Mouse (Mus musculus) liver, adult 2 months (tissue): ENCODE data around the gene Krtap1-3. TPM values are rescaled to one million over a fixed set of nuclear protein-coding genes. Genes with fewer than 3 reads are reported as not detected.

Experiments
- DNase-seq: peaks from one replicate; pipeline ENCODE4 v3.0.0-alpha.2; 2011; ENCODE audit warnings: low read depth, low spot score; ENCODE audit errors: extremely low read depth
- H3K27ac ChIP-seq: fragments of 200-500 bp; replicated peaks from 2 replicates; pipeline ENCODE4 v1.5.1; 2012; ENCODE audit warnings: low read depth, mild to moderate bottlenecking, control low read depth, inconsistent platforms, low read length; ENCODE audit not compliant: insufficient read depth
- H3K27me3 ChIP-seq: fragments of 200-500 bp; 2 replicates; pipeline ENCODE4 v1.6.1; 2012; ENCODE audit warnings: mild to moderate bottlenecking, moderate library complexity, low read length, inconsistent platforms; ENCODE audit not compliant: control insufficient read depth, insufficient read depth
- H3K36me3 ChIP-seq: fragments of 200-500 bp; 2 replicates; pipeline ENCODE4 v1.6.1; 2012; ENCODE audit warnings: low read length, inconsistent platforms; ENCODE audit not compliant: control insufficient read depth, insufficient read depth
- H3K4me1 ChIP-seq: fragments of 200-500 bp; 2 replicates; pipeline ENCODE4 v1.6.1; 2011; ENCODE audit warnings: low read length; ENCODE audit not compliant: control insufficient read depth, insufficient read depth
- H3K4me3 ChIP-seq: fragments of 200-500 bp; 2 replicates; pipeline ENCODE4 v1.5.1; 2011; ENCODE audit warnings: low read depth, mild to moderate bottlenecking, control low read depth, low read length, moderate library complexity; ENCODE audit not compliant: insufficient read depth
- H3K79me2 ChIP-seq: fragments of 200-500 bp; 2 replicates; pipeline ENCODE4 v1.6.1; 2012; ENCODE audit warnings: inconsistent platforms, mild to moderate bottlenecking, low read length, moderate library complexity; ENCODE audit not compliant: control insufficient read depth, insufficient read depth
- H3K9ac ChIP-seq: fragments of 200-500 bp; 2 replicates; pipeline ENCODE4 v1.6.1; 2012; ENCODE audit warnings: low read depth, mild to moderate bottlenecking, control low read depth, inconsistent platforms, low read length
- CTCF ChIP-seq: fragments of 200-500 bp; IDR thresholded peaks from 2 replicates; pipeline ENCODE4 v1.5.1; 2011; ENCODE audit warnings: low read depth, low read length, control low read depth
- POLR2A ChIP-seq: fragments of 200-500 bp; IDR thresholded peaks from 2 replicates; pipeline ENCODE4 v1.6.1; 2011; ENCODE audit warnings: low read length, control low read depth; ENCODE audit not compliant: insufficient read depth; ENCODE audit errors: extremely low read depth
- WGBS: fragments of 180-500 bp; shearing (Covaris S2); methylation state at CpG from one replicate; pipeline ENCODE4 v1.1.7; 2018; 5-methylcytosine and 5-hydroxymethylcytosine counted together
- polyA plus RNA-seq: library from polyadenylated mRNA; depleted of rRNA; stranded (reverse); fragments of >200 nt; gene quantifications from 2 replicates; pipeline ENCODE4 v1.2.3, GENCODE M21; 2012
- total RNA-seq: library from RNA; depleted of rRNA; stranded (reverse); fragments of >200 nt; gene quantifications from 2 replicates; pipeline ENCODE4 v1.2.3, GENCODE M21; 2014

Gene Krtap1-3
- total and polyA plus RNA-seq, 2 experiments = not detected

GRCm38 (mm10) chr11:99585096-99585495 lies 6.0 kb downstream of the Krtap1-3 start:
- Histone ChIP-seq H3K9ac (no peak overlapping the region), H3K4me3 (no peak overlapping the region), H3K4me1 (no peaks in the 10 kb centered on the region), H3K36me3 (no peaks in the 10 kb centered on the region), H3K27me3 (0 out of 2 replicates have a peak, but pooled peaks cover 2% of the 10 kb centered on the region), H3K27ac (no peak overlapping the region), H3K79me2 (no peaks in the 10 kb centered on the region)
- no peak for TF ChIP-seq POLR2A
- TF ChIP-seq CTCF = no peak
- no peak for DNase-seq
- 80% methylated on average over 7 of the region's 7 CpGs for WGBS

- Histone ChIP-seq H3K9ac (no peak within 1 kb of the TSS), H3K4me1 (no peaks in the 10 kb centered on the region), H3K36me3 (no peaks in the 10 kb centered on the region), H3K27me3 (0 out of 2 replicates have a peak, but pooled peaks cover 2% of the 10 kb centered on the region), H3K79me2 (no peaks in the 10 kb centered on the region), H3K27ac (no peak within 1 kb of the TSS), H3K4me3 (no peak within 1 kb of the TSS)
- 87% methylated on average over 5 of the region's 5 CpGs for WGBS
- TF ChIP-seq POLR2A (no peak), CTCF (no peak)
- no peak for DNase-seq
Observed at GRCm38 (mm10) chr11:99583245-99583704, 7.9 kb downstream of the Krtap1-3 start, which contains the start of gene Krtap1-4. Krtap1-4 (minus strand) TSS chr11:99583654.

GRCm38 (mm10) chr11:99581564-99581963 lies 9.6 kb downstream of the Krtap1-3 start:
- 88% methylated on average over 6 of the region's 6 CpGs for WGBS
- Histone ChIP-seq H3K27ac (no peak overlapping the region), H3K27me3 (0 out of 2 replicates have a peak, but pooled peaks cover 2% of the 10 kb centered on the region), H3K9ac (no peak overlapping the region), H3K79me2 (no peaks in the 10 kb centered on the region), H3K4me1 (no peaks in the 10 kb centered on the region), H3K4me3 (no peak overlapping the region), H3K36me3 (no peaks in the 10 kb centered on the region)
- no peak for TF ChIP-seq POLR2A
- no peak for TF ChIP-seq CTCF
- no peak for DNase-seq

GRCm38 (mm10) chr11:99581051-99581450 lies 10.1 kb downstream of the Krtap1-3 start:
- no peaks in the 10 kb centered on the region for H3K4me1 ChIP-seq
- 93% methylated on average over 5 of the region's 5 CpGs for WGBS
- H3K4me3 ChIP-seq = no peak overlapping the region
- H3K27me3 ChIP-seq = 0 out of 2 replicates have a peak, but pooled peaks cover 2% of the 10 kb centered on the region
- H3K27ac ChIP-seq = no peak overlapping the region
- TF ChIP-seq CTCF = no peak
- no peak for TF ChIP-seq POLR2A
- no peak for DNase-seq
- no peaks in the 10 kb centered on the region for H3K36me3 ChIP-seq
- H3K9ac ChIP-seq = no peak overlapping the region
- H3K79me2 ChIP-seq = no peaks in the 10 kb centered on the region

- 90% methylated on average over 6 of the region's 6 CpGs for WGBS
- no peaks in the 10 kb centered on the region for H3K36me3 ChIP-seq
- H3K27me3 ChIP-seq = 0 out of 2 replicates have a peak, but pooled peaks cover 2% of the 10 kb centered on the region
- no peak for TF ChIP-seq CTCF
- TF ChIP-seq POLR2A = no peak
- no peaks in the 10 kb centered on the region for H3K79me2 ChIP-seq
- H3K27ac ChIP-seq = no peak within 1 kb of the TSS
- no peak within 1 kb of the TSS for H3K9ac ChIP-seq
- H3K4me1 ChIP-seq = no peaks in the 10 kb centered on the region
- DNase-seq = no peak
- H3K4me3 ChIP-seq = no peak within 1 kb of the TSS
Observed at GRCm38 (mm10) chr11:99580636-99581035, 10.5 kb downstream of the Krtap1-3 start, which contains the start of gene Krtap1-5. Krtap1-5 (minus strand) TSS chr11:99581016.

GRCm38 (mm10) chr11:99574106-99574505 lies 17.0 kb downstream of the Krtap1-3 start:
- 0% methylated on average over 7 of the region's 7 CpGs for WGBS
- TF ChIP-seq POLR2A (no peak), CTCF (peak; percentile 89)
- H3K79me2 ChIP-seq = no peaks in the 10 kb centered on the region
- peaks cover 4% of the 10 kb centered on the region; the same call in 1 of the 2 replicates for H3K27me3 ChIP-seq
- no peaks in the 10 kb centered on the region for H3K36me3 ChIP-seq
- H3K27ac ChIP-seq = no peak overlapping the region
- H3K4me3 ChIP-seq = no peak overlapping the region
- peak; percentile 27 for DNase-seq
- no peak overlapping the region for H3K9ac ChIP-seq
- no peaks in the 10 kb centered on the region for H3K4me1 ChIP-seq
